Mouse (Mus musculus): ENCODE results near the gene Actc1. TPM values are rescaled to one million over a fixed set of nuclear protein-coding genes. Genes with fewer than 3 reads are reported as not detected.

Gene Actc1
- total RNA-seq, 2 experiments from 2014 or later = 12,452 to 13,048 TPM

DNA sequence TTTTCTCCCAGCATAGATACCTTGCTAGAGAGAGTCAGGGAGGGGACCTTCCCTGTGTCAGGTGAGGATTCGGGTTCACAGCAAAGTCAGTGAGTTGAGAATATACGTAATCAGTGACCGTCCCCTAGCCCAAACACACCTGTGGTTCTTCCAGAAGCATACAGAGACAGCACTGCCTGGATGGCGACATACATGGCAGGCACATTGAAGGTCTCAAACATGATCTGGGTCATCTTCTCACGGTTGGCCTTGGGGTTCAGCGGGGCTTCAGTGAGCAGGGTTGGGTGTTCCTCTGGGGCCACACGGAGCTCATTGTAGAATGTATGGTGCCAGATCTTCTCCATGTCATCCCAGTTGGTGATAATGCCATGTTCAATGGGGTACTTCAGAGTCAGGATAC lies 3.2 kb downstream of the Actc1 start:
- DNase-seq = no peak

- DNase-seq = no peak
These were observed 4.0 kb downstream of the Actc1 start for GRCm38 (mm10) chr2:114049372-114049771.

GRCm38 (mm10) chr2:114047960-114048611 lies 5.3 kb downstream of the Actc1 start:
- no peak for DNase-seq

DNA sequence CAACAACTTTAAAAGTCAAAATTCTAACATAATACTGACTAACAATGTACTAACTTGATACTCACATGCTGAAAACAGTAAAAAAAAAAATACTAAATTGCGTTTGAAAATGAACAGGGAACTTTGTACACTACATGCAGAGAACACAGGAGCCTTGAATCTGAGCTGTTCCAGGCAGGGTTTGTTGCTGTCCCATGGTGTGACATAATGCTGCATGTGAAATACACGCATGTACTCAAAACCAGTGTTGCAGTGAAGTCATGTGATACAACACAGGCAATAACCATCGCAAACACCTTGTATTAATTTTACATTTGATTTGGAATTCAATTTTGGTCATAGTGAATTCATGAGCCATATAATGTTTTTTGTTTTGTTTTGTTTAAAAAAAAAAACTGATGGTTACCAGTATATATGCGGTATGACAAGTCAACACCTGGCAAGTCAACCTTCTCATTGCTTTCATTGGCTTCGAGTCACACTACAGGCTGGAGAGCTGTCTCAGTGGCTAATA lies 7.1 kb downstream of the Actc1 start:
- no peak for DNase-seq

GRCm38 (mm10) chr2:114037926-114038325 lies 15.4 kb downstream of the Actc1 start:
- DNase-seq = no peak

DNA sequence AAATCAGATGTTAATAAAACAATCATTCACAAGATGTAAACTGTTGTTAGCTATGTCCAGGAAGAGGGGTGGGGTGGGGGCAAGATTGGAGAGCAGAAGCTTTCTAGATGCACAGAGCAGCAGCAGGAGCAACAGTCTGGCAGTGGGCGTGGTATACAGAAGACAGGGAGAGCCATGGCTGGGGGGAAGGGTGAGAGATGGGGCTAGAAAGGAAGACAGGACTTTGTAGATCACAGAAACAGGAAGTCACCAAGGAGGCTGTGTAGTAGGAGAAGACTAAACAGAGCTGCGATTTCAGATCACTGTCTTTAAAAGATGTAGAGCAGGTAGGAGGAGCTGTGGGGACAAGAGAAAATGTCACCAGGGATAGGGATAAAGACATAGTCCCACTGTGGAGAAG lies 21.1 kb downstream of the Actc1 start:
- DNase-seq = no peak

DNA sequence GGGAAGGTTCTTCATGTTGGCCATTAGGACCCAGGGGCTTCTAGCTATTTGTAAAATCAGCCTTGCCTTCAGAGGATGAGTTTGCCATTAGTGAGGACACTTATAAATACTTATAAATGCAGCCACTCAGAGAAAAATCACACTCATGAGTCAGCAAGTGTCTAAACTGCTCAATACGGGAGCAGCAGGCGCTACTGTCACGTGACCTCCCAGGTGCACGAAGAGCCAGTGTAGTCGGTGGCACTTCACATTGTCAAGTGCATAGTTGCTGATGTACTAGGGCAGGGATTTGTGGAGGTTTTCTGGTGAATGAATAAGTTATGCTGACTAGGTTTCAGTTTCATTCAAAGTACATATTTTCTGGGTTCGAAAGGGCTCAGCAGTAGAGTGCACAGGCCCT lies 30.0 kb downstream of the Actc1 start:
- no peak for DNase-seq

DNA sequence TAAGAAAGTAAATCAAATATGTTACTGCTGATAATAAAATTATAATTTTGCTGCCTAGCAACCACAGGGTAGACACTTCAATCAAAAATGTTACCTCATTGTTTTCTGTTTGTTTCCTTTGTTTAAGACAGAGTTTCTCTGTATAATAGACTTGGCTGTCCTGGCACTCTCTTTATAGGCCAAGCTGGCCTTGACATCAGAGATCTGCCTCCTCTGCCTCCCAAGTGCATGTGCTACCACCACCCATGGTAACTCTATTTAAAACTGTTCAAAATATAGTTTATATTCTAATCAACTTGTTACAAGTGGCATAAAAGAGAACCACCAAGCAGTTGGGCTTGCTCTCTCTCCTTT lies 33.2 kb downstream of the Actc1 start:
- DNase-seq = no peak

DNA sequence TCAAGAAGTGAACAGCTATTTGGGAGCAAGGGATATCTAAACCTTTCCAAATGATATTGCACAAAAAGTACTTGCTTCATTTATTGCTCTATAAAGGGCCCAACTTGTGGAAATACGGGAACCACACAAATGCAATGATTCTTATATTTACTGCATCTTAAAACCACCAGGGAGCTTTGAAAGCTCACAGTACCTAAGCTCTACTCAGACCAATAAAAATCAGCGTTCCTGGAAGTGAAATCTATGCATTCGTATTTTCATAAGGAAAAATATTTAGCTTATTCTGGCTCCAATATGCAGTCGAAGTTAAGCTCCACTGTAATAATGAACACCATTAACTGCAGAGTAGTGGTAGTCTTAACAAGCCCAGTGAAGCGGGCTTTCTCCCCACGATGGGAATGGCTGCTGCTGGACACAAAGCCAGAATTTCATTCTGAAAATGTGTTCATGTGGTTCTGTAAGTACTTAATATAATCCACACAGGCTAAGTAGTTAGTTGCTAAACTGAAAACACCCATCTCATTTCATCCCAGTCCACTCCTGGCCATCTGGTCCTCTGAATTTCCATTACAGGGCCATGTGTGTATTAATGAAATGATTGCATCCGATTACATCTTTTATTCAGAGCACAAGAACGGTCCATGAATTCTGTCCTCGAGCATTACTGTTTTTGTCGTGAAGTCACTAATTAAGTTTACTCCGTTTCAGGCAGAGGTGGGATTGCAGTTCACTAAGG lies 33.7 kb downstream of the Actc1 start:
- no peak for DNase-seq

DNA sequence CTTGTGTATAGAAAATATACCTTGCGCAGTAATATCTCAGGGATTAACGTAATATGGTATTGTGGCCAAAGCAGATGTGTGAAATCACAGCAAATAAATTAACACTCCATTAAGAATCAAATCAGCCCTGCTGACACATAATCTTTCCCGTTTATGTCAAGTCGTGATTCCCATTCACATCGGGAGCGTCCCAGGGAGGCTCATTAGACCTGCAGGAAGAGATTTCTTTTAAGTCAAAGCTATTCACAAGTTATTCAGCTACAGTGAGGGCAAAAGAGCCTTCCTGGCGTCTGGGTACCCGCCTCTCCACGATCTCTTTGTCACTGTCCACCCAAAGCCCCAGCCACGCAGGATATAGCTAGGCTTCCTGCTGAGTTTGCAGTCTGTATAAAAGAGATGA lies 35.2 kb downstream of the Actc1 start:
- DNase-seq = no peak

DNA sequence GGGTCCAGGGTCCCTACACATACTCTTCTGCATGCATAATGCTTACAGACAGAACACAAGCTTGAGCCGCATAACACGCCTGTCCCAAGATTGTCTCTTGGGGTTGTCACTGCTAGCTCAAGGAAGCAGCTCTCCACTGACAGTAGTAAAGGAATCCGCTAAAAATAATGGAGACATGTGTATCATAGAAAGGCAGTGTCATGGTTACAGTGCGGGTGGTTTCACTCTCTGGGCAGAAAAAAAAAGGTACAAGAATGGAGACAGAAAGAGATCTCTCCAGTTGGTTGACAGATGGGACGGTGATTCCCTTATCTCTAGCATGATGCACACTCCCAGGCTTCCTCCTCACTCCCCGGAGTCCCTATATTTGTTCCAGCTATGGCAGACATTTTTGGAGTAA lies 38.5 kb downstream of the Actc1 start:
- no peak for DNase-seq

- no peak for DNase-seq
These were observed 39.5 kb downstream of the Actc1 start for GRCm38 (mm10) chr2:114013846-114014245.

GRCm38 (mm10) chr2:114013295-114013771 lies 40.0 kb downstream of the Actc1 start, which contains the start of gene Gjd2:
Gene Gjd2, minus strand, starts transcription at chr2:114013619.
- DNase-seq = no peak

- DNase-seq = no peak
These were observed 40.6 kb downstream of the Actc1 start for GRCm38 (mm10) chr2:114012749-114013211.

GRCm38 (mm10) chr2:114011838-114012237 lies 41.5 kb downstream of the Actc1 start:
- peak in 1 of 2 experiments; percentile 48 for DNase-seq

- DNase-seq = no peak
These were observed 45.0 kb downstream of the Actc1 start for GRCm38 (mm10) chr2:114008321-114008720.

GRCm38 (mm10) chr2:113997484-113997883 lies 55.9 kb downstream of the Actc1 start:
- DNase-seq = no peak

Other genes starting within 250 kb of the Actc1 start
- gene Scg5, start 224.4 kb downstream of the Actc1 start, total RNA-seq (2021) = under 1 TPM in 1 of 2 experiments, not detected in 1; 0.31 TPM
- gene Arhgap11a, start 204.9 kb downstream of the Actc1 start, total RNA-seq (2021) = 1 to 10 TPM; 1.4 to 2.0 TPM
- not detected for gene Gjd2, start 39.9 kb downstream of the Actc1 start, total RNA-seq (2021)
- 10 to 100 TPM; 17.2 to 20.5 TPM for gene Aqr, start 133.5 kb upstream of the Actc1 start, total RNA-seq (2021)
- 10 to 100 TPM; 16.6 to 20.0 TPM for gene Zfp770, start 147.9 kb upstream of the Actc1 start, total RNA-seq (2021)

Measured in heart, adult 18-20 months (tissue).